Mouse (Mus musculus) midbrain, postnatal 0 days (tissue): ENCODE results near the gene Pkd2l1. TPM values are rescaled to one million over a fixed set of nuclear protein-coding genes. Genes with fewer than 3 reads are reported as not detected.

Source experiments
- ATAC-seq: fragments of 200-750 bp; cut with Nextera tagmentation; 2 replicates; pipeline ENCODE4 v1.8.0; 2017; ENCODE audit warnings: moderate number of reproducible peaks, mild to moderate bottlenecking, moderate TSS enrichment, moderate library complexity; ENCODE audit not compliant: low FRiP score
- DNase-seq: peaks from one replicate; pipeline ENCODE4 v3.0.0-alpha.2; 2015; ENCODE audit warnings: low spot score
- H3K27ac ChIP-seq: fragments of 300-500 bp; sonication (generic); 2 replicates; pipeline ENCODE4 v1.5.1; 2014; ENCODE audit warnings: low read depth, mild to moderate bottlenecking, low read length, mixed read lengths
- H3K27me3 ChIP-seq: fragments of 300-500 bp; sonication (generic); 2 replicates; pipeline ENCODE4 v1.6.1; 2014; ENCODE audit warnings: low read length, control low read depth, mixed read lengths; ENCODE audit not compliant: insufficient read depth
- H3K36me3 ChIP-seq: fragments of 300-500 bp; sonication (generic); 2 replicates; pipeline ENCODE4 v1.6.1; 2014; ENCODE audit warnings: low read length, control low read depth, mixed read lengths; ENCODE audit not compliant: insufficient read depth
- H3K4me1 ChIP-seq: fragments of 300-500 bp; sonication (generic); 2 replicates; pipeline ENCODE4 v1.6.1; 2014; ENCODE audit warnings: mild to moderate bottlenecking, control low read depth, antibody characterized with exemption, low read length, mixed read lengths; ENCODE audit not compliant: insufficient read depth
- H3K4me2 ChIP-seq: fragments of 300-500 bp; sonication (generic); 2 replicates; pipeline ENCODE4 v1.6.1; 2014; ENCODE audit warnings: low read depth, mild to moderate bottlenecking, low read length, mixed read lengths; ENCODE audit not compliant: poor library complexity, severe bottlenecking
- H3K4me3 ChIP-seq: fragments of 300-500 bp; sonication (generic); 2 replicates; pipeline ENCODE4 v1.5.1; 2014; ENCODE audit warnings: low read depth, mild to moderate bottlenecking, low read length, moderate library complexity
- H3K9ac ChIP-seq: fragments of 300-500 bp; sonication (generic); replicated peaks from 2 replicates; pipeline ENCODE4 v1.6.1; 2014; ENCODE audit warnings: mild to moderate bottlenecking, low read length, moderate library complexity, mixed read lengths; ENCODE audit not compliant: poor library complexity, severe bottlenecking
- H3K9me3 ChIP-seq: fragments of 300-500 bp; sonication (generic); 2 replicates; pipeline ENCODE4 v1.6.1; 2016; ENCODE audit warnings: low read length, control low read depth
- CTCF ChIP-seq: IDR thresholded peaks from 2 replicates; pipeline ENCODE4 v1.5.1; 2016; ENCODE audit warnings: antibody characterized with exemption, mild to moderate bottlenecking
- WGBS: fragments of 180-500 bp; shearing (Covaris S2); extraction: QIAGEN DNeasy Blood & Tissue Kit; methylation state at CpG from one replicate; pipeline ENCODE4 v1.1.7; 2014; 5-methylcytosine and 5-hydroxymethylcytosine counted together
- polyA plus RNA-seq: library from polyadenylated mRNA; unstranded; fragments of >200 nt; fragmentation: Nextera tagmentation; extraction: Ambion mirVana; gene quantifications from 2 replicates; pipeline ENCODE4 v1.2.1, GENCODE M21; 2015
- total RNA-seq: library from RNA; depleted of rRNA; stranded (reverse); fragments of >200 nt; gene quantifications from 2 replicates; pipeline ENCODE4 v1.2.3, GENCODE M21; 2014

Gene Pkd2l1
- total and polyA plus RNA-seq, 2 experiments from 2014 or later, result 0.07 to 0.27 TPM

- Histone ChIP-seq H3K4me1 (0 out of 2 replicates have a peak, but pooled peaks cover 3% of the 10 kb centered on the region), H3K27me3 (no peaks in the 10 kb centered on the region), H3K36me3 (peaks cover 33% of the 10 kb centered on the region), H3K9ac (no peak overlapping the region), H3K9me3 (no peaks in the 10 kb centered on the region), H3K27ac (no peak overlapping the region), H3K4me3 (no peak overlapping the region), H3K4me2 (no peak overlapping the region)
- peak; percentile 4 for DNase-seq
- ATAC-seq, result no peak
- TF ChIP-seq CTCF, result no peak
Measured at GRCm38 (mm10) chr19:44108996-44109395, 83.2 kb downstream of the Pkd2l1 start.

- DNase-seq (peak; percentile 16), ATAC-seq (peak; percentile 31; the same call in 1 of the 2 replicates)
- 29% methylated on average over 22 of the region's 22 CpGs for WGBS
- Histone ChIP-seq H3K4me1 (0 out of 2 replicates have a peak, but pooled peaks cover 3% of the 10 kb centered on the region), H3K9ac (peak overlapping the region; percentile 92), H3K9me3 (no peaks in the 10 kb centered on the region), H3K36me3 (peaks cover 25% of the 10 kb centered on the region), H3K27me3 (no peaks in the 10 kb centered on the region), H3K4me2 (peak overlapping the region; percentile 73), H3K27ac (peak overlapping the region; percentile 82), H3K4me3 (peak overlapping the region; percentile 86)
- no peak for TF ChIP-seq CTCF
Measured at GRCm38 (mm10) chr19:44107661-44108521, 84.4 kb downstream of the Pkd2l1 start.

- H3K27ac ChIP-seq, result peak within 1 kb of the TSS; percentile 82
- H3K4me1 ChIP-seq, result 0 out of 2 replicates have a peak, but pooled peaks cover 3% of the 10 kb centered on the region
- DNase-seq (peak; percentile 97), ATAC-seq (peak; percentile 97)
- TF ChIP-seq CTCF, result no peak
- peaks cover 16% of the 10 kb centered on the region; the same call in 1 of the 2 replicates for H3K36me3 ChIP-seq
- H3K4me3 ChIP-seq, result peak within 1 kb of the TSS; percentile 86
- H3K9ac ChIP-seq, result peak within 1 kb of the TSS; percentile 92
- H3K4me2 ChIP-seq, result peak within 1 kb of the TSS; percentile 73
- WGBS, result under 1% methylated on average over 67 of the region's 67 CpGs
- H3K27me3 ChIP-seq, result no peaks in the 10 kb centered on the region
- H3K9me3 ChIP-seq, result no peaks in the 10 kb centered on the region
Measured at GRCm38 (mm10) chr19:44106831-44107660, 85.2 kb downstream of the Pkd2l1 start, which contains the start of gene Chuk. Gene Chuk, minus strand, starts transcription at chr19:44107480.

- no peak for DNase-seq
Measured at GRCm38 (mm10) chr19:44104393-44104792, 87.8 kb downstream of the Pkd2l1 start.

GRCm38 (mm10) chr19:44103001-44103400 is 89.2 kb downstream of the Pkd2l1 start:
- H3K9ac ChIP-seq, result no peak overlapping the region
- H3K36me3 ChIP-seq, result no peaks in the 10 kb centered on the region
- H3K4me3 ChIP-seq, result no peak overlapping the region
- no peak overlapping the region for H3K27ac ChIP-seq
- H3K27me3 ChIP-seq, result no peaks in the 10 kb centered on the region
- H3K9me3 ChIP-seq, result no peaks in the 10 kb centered on the region
- ATAC-seq (no peak), DNase-seq (no peak)
- WGBS, result 82% methylated on average over 3 of the region's 3 CpGs
- H3K4me1 ChIP-seq, result 0 out of 2 replicates have a peak, but pooled peaks cover 3% of the 10 kb centered on the region
- H3K4me2 ChIP-seq, result no peak overlapping the region
- TF ChIP-seq CTCF, result no peak

More at GRCm38 (mm10) chr19:44104393-44104792, 87.8 kb downstream of the Pkd2l1 start:
- ATAC-seq, result no peak
- H3K27me3 ChIP-seq, result no peaks in the 10 kb centered on the region
- H3K4me2 ChIP-seq, result no peak overlapping the region
- H3K9ac ChIP-seq, result no peak overlapping the region
- WGBS, result 100% methylated on average over 1 of the region's 1 CpGs
- 0 out of 2 replicates have a peak, but pooled peaks cover 3% of the 10 kb centered on the region for H3K36me3 ChIP-seq
- TF ChIP-seq CTCF, result no peak
- H3K9me3 ChIP-seq, result no peaks in the 10 kb centered on the region
- no peak overlapping the region for H3K27ac ChIP-seq
- H3K4me1 ChIP-seq, result 0 out of 2 replicates have a peak, but pooled peaks cover 3% of the 10 kb centered on the region
- no peak overlapping the region for H3K4me3 ChIP-seq
